Mouse (Mus musculus): Measurements from ENCODE around the gene Heph. TPM values are rescaled to one million over a fixed set of nuclear protein-coding genes. Genes with fewer than 3 reads are reported as not detected.

Heph gene
- polyA plus RNA-seq, 1 experiment = not detected

GRCm38 (mm10) chrX:96501580-96501979 is 46.4 kb downstream of the Heph start:
- Histone ChIP-seq H3K36me3 (ENCODE audit: control insufficient read depth, insufficient read depth) (no peaks in the 10 kb centered on the region), H3K79me2 (ENCODE audit: control insufficient read depth, insufficient read depth) (no peaks in the 10 kb centered on the region), H3K27me3 (ENCODE audit: control insufficient read depth, insufficient read depth, insufficient read length) (no peaks in the 10 kb centered on the region), H3ac (ENCODE audit: control insufficient read depth, insufficient read length, low read depth) (no peak overlapping the region), H3K79me3 (ENCODE audit: low read depth) (no peaks in the 10 kb centered on the region), H3K4me3 (ENCODE audit: insufficient read depth, poor library complexity, severe bottlenecking) (no peak overlapping the region)
- TF ChIP-seq CEBPB (IDR thresholded peaks at IDR 0.05; ENCODE audit: low read depth) = no peak
- no peak for TF ChIP-seq FOSL1 (IDR thresholded peaks at IDR 0.05; ENCODE audit: insufficient read depth, low read length, poor library complexity, severe bottlenecking)
- TF ChIP-seq MYOG (IDR thresholded peaks at IDR 0.05; ENCODE audit: control insufficient read depth, extremely low read depth, insufficient read length) = no peak
- no peak for TF ChIP-seq MAX (IDR thresholded peaks at IDR 0.05)
- no peak for TF ChIP-seq USF1 (IDR thresholded peaks at IDR 0.05; ENCODE audit: low read depth)
- TF ChIP-seq MYOD1 (IDR thresholded peaks at IDR 0.05; ENCODE audit: control insufficient read depth, insufficient read length, low read depth) = no peak
- TF ChIP-seq CTCF (IDR thresholded peaks at IDR 0.05; ENCODE audit: control insufficient read depth, insufficient read depth, insufficient read length) = no peak

Other genes with a start within 250 kb of the Heph start
- gene Vsig4, start 161.9 kb upstream of the Heph start, polyA plus RNA-seq (2012; fragmentation: generic; extraction: Trizol) = not detected
- gene Hsf3, start 935 bp downstream of the Heph start, polyA plus RNA-seq (2012; fragmentation: generic; extraction: Trizol) = not detected

Data from C2C12 (cell line).